Mouse (Mus musculus) MEL (cell line): ENCODE measurements around the gene Cul9. TPM values are rescaled to one million over a fixed set of nuclear protein-coding genes. Genes with fewer than 3 reads are reported as not detected.

Source experiments
- DNase-seq: peaks from one replicate; pipeline ENCODE4 v3.0.0; 2011; ENCODE audit warnings: low read depth, low spot score
- H3K27ac ChIP-seq: 2 replicates; pipeline ENCODE4 v1.5.1; 2012; ENCODE audit warnings: low read depth, mild to moderate bottlenecking, control low read depth, low read length, moderate library complexity; ENCODE audit not compliant: control insufficient read depth
- H3K27me3 ChIP-seq, 2 experiments: fragments of 150-350 bp in 1 of 2; sonication (generic) in 1 of 2; 2 replicates each; pipeline ENCODE4 v1.6.1; 2012; ENCODE audit warnings: low read length in 2 of 2, mild to moderate bottlenecking in 2 of 2, improper control_type of control experiment in 1 of 2, moderate library complexity in 1 of 2; ENCODE audit not compliant: insufficient read depth in 2 of 2, control insufficient read depth in 1 of 2
- H3K36me3 ChIP-seq, 2 experiments: 2 replicates each; pipeline ENCODE4 v1.6.1; 2012 to 2014; ENCODE audit warnings: low read length in 2 of 2, improper control_type of control experiment in 1 of 2, inconsistent platforms in 1 of 2, mild to moderate bottlenecking in 1 of 2; ENCODE audit not compliant: insufficient read depth in 2 of 2, control insufficient read depth in 1 of 2
- H3K4me1 ChIP-seq, 2 experiments: fragments of 150-350 bp in 1 of 2; sonication (generic) in 1 of 2; 2 replicates each; pipeline ENCODE4 v1.6.1; 2012; ENCODE audit warnings: low read length in 2 of 2, improper control_type of control experiment in 1 of 2, mild to moderate bottlenecking in 1 of 2; ENCODE audit not compliant: insufficient read depth in 2 of 2, control insufficient read depth in 1 of 2
- H3K4me3 ChIP-seq, 2 experiments: fragments of 150-350 bp in 1 of 2; sonication (generic) in 1 of 2; 2 replicates each; pipeline ENCODE4 v1.5.1; 2012; ENCODE audit warnings: low read depth in 2 of 2, low read length in 2 of 2, mild to moderate bottlenecking in 2 of 2, moderate library complexity in 2 of 2, control low read depth in 1 of 2, improper control_type of control experiment in 1 of 2; ENCODE audit not compliant: control insufficient read depth in 1 of 2, insufficient read depth in 1 of 2
- H3K79me2 ChIP-seq: 2 replicates; pipeline ENCODE4 v1.6.1; 2012; ENCODE audit warnings: mild to moderate bottlenecking, low read length, moderate library complexity; ENCODE audit not compliant: control insufficient read depth, poor library complexity, insufficient read depth
- H3K9ac ChIP-seq: 2 replicates; pipeline ENCODE4 v1.6.1; 2012; ENCODE audit warnings: low read depth, mild to moderate bottlenecking, control low read depth, low read length, moderate library complexity; ENCODE audit not compliant: control insufficient read depth, poor library complexity, severe bottlenecking
- H3K9me3 ChIP-seq: fragments of 150-350 bp; sonication (generic); replicated peaks from 2 replicates; pipeline ENCODE4 v1.6.1; 2012; ENCODE audit warnings: mild to moderate bottlenecking, low read length, improper control_type of control experiment, moderate library complexity; ENCODE audit not compliant: insufficient read depth
- BHLHE40 ChIP-seq: IDR thresholded peaks from 2 replicates; pipeline ENCODE4 v1.6.1; 2012; ENCODE audit warnings: low read depth, mild to moderate bottlenecking, inconsistent platforms, low read length, improper control_type of control experiment, borderline replicate concordance
- CHD2 ChIP-seq: IDR thresholded peaks from 2 replicates; pipeline ENCODE4 v1.6.1; 2011; ENCODE audit warnings: low read length, improper control_type of control experiment
- CTCF ChIP-seq, 3 experiments: IDR thresholded peaks in 2 of 3; conservative IDR thresholded peaks in 1 of 3; 2 replicates each; pipeline ENCODE4 v1.5.1; 2011 to 2012; ENCODE audit warnings: low read length in 3 of 3, low read depth in 2 of 3, mild to moderate bottlenecking in 2 of 3, improper control_type of control experiment in 1 of 3, inconsistent platforms in 1 of 3, mixed read lengths in 1 of 3, moderate library complexity in 1 of 3; ENCODE audit not compliant: control insufficient read depth in 1 of 3, insufficient read depth in 1 of 3, poor library complexity in 1 of 3, severe bottlenecking in 1 of 3
- E2F4 ChIP-seq: IDR thresholded peaks from 2 replicates; pipeline ENCODE4 v1.6.1; 2011; ENCODE audit warnings: low read depth, low read length, improper control_type of control experiment, borderline replicate concordance
- ELF1 ChIP-seq: IDR thresholded peaks from 2 replicates; pipeline ENCODE4 v1.6.1; 2014; ENCODE audit warnings: low read depth, mild to moderate bottlenecking, inconsistent platforms, low read length, improper control_type of control experiment, moderate library complexity
- ETS1 ChIP-seq: IDR thresholded peaks from 2 replicates; pipeline ENCODE4 v1.6.1; 2012; ENCODE audit warnings: low read depth, mild to moderate bottlenecking, inconsistent platforms, low read length, improper control_type of control experiment, moderate library complexity
- GABPA ChIP-seq: IDR thresholded peaks from 2 replicates; pipeline ENCODE4 v1.6.1; 2012; ENCODE audit warnings: low read depth, mild to moderate bottlenecking, inconsistent platforms, low read length, improper control_type of control experiment, moderate library complexity
- GATA1 ChIP-seq: IDR thresholded peaks from 2 replicates; pipeline ENCODE4 v1.6.1; 2011; ENCODE audit warnings: low read depth, low read length, improper control_type of control experiment
- MEF2A ChIP-seq: IDR thresholded peaks from 2 replicates; pipeline ENCODE4 v1.6.1; 2014; ENCODE audit warnings: low read depth, mild to moderate bottlenecking, inconsistent platforms, low read length, improper control_type of control experiment; ENCODE audit not compliant: poor library complexity, insufficient replicate concordance, severe bottlenecking; ENCODE audit errors: extremely low read depth
- MXI1 ChIP-seq: IDR thresholded peaks from 2 replicates; pipeline ENCODE4 v1.6.1; 2011; ENCODE audit warnings: mild to moderate bottlenecking, low read depth, low read length, improper control_type of control experiment
- MYB ChIP-seq: IDR thresholded peaks from 2 replicates; pipeline ENCODE4 v1.6.1; 2011; ENCODE audit warnings: mild to moderate bottlenecking, low read depth, low read length, improper control_type of control experiment
- MYC ChIP-seq: IDR thresholded peaks from 2 replicates; pipeline ENCODE4 v1.6.1; 2011; ENCODE audit warnings: low read depth, mild to moderate bottlenecking, low read length, improper control_type of control experiment, moderate library complexity
- NELFE ChIP-seq: IDR thresholded peaks from 2 replicates; pipeline ENCODE4 v1.6.1; 2011; ENCODE audit warnings: low read depth, low read length, improper control_type of control experiment
- POLR2A ChIP-seq, 2 experiments: IDR thresholded peaks; 2 replicates each; pipeline ENCODE4 v1.6.1; 2011 to 2012; ENCODE audit warnings: low read length in 2 of 2, mild to moderate bottlenecking in 2 of 2, control low read depth in 1 of 2, improper control_type of control experiment in 1 of 2, low read depth in 1 of 2, moderate library complexity in 1 of 2; ENCODE audit not compliant: control insufficient read depth in 1 of 2, insufficient read depth in 1 of 2, poor library complexity in 1 of 2
- POLR2AphosphoS2 ChIP-seq: IDR thresholded peaks from 2 replicates; pipeline ENCODE4 v1.6.1; 2011; ENCODE audit warnings: low read length, improper control_type of control experiment
- POLR2AphosphoS5 ChIP-seq: IDR thresholded peaks from 2 replicates; pipeline ENCODE4 v1.6.1; 2012; ENCODE audit warnings: low read depth, borderline replicate concordance, mild to moderate bottlenecking, inconsistent platforms, low read length, moderate library complexity, mixed read lengths
- RAD21 ChIP-seq: IDR thresholded peaks from 2 replicates; pipeline ENCODE4 v1.6.1; 2011; ENCODE audit warnings: mild to moderate bottlenecking, low read depth, low read length, improper control_type of control experiment
- SMC3 ChIP-seq: IDR thresholded peaks from 2 replicates; pipeline ENCODE4 v1.6.1; 2011; ENCODE audit warnings: low read depth, low read length, improper control_type of control experiment
- TAL1 ChIP-seq: IDR thresholded peaks from 2 replicates; pipeline ENCODE4 v1.6.1; 2012; ENCODE audit warnings: mild to moderate bottlenecking, inconsistent platforms, low read length, moderate library complexity, mixed read lengths
- TBP ChIP-seq: IDR thresholded peaks from 2 replicates; pipeline ENCODE4 v1.8.0; 2011; ENCODE audit warnings: low read depth, low read length, improper control_type of control experiment
- UBTF ChIP-seq: IDR thresholded peaks from 2 replicates; pipeline ENCODE4 v1.6.1; 2012; ENCODE audit warnings: low read depth, mild to moderate bottlenecking, inconsistent platforms, low read length, improper control_type of control experiment, moderate library complexity, borderline replicate concordance; ENCODE audit not compliant: insufficient read depth
- USF2 ChIP-seq, 2 experiments: IDR thresholded peaks; 2 replicates each; pipeline ENCODE4 v1.6.1; 2011 to 2012; ENCODE audit warnings: improper control_type of control experiment in 2 of 2, low read length in 2 of 2, borderline replicate concordance in 1 of 2, inconsistent platforms in 1 of 2, low read depth in 1 of 2, mild to moderate bottlenecking in 1 of 2; ENCODE audit not compliant: insufficient read depth in 1 of 2
- ZC3H11A ChIP-seq: IDR thresholded peaks from 2 replicates; pipeline ENCODE4 v1.6.1; 2012; ENCODE audit warnings: low read depth, mild to moderate bottlenecking, inconsistent platforms, low read length, improper control_type of control experiment
- ZKSCAN1 ChIP-seq: IDR thresholded peaks from 2 replicates; pipeline ENCODE4 v1.6.1; 2012; ENCODE audit warnings: low read depth, mild to moderate bottlenecking, inconsistent platforms, low read length, improper control_type of control experiment, moderate library complexity
- polyA plus RNA-seq, 2 experiments: library from polyadenylated mRNA; stranded (reverse) in 1 of 2; unstranded in 1 of 2; fragments of >175 nt in 1 of 2; fragments of >200 nt in 1 of 2; gene quantifications; 2 replicates each; pipeline versions ENCODE4 v1.2.1 to v1.2.4; 2012; ENCODE audit warnings: low replicate concordance in 2 of 2, low read depth in 1 of 2; ENCODE audit not compliant: insufficient read length in 2 of 2, insufficient read depth in 1 of 2, missing spikeins in 1 of 2
- total RNA-seq: library from RNA; depleted of rRNA; stranded (reverse); fragments of 300-350 nt; gene quantifications from 2 replicates; pipeline ENCODE4 v1.2.3, GENCODE M21; 2012

Gene Cul9
- total and polyA plus RNA-seq, 3 experiments = 3.6 to 10.7 TPM; not detected in 1

GRCm38 (mm10) chr17:46543661-46544060, 2.5 kb downstream of the Cul9 start:
- no peak for DNase-seq
- H3K36me3 ChIP-seq = peaks cover 0 to 9% of the 10 kb centered on the region in 2 experiments; a peak in 3 of 4 replicates
- H3K27me3 ChIP-seq = no peaks in the 10 kb centered on the region
- no peak overlapping the region for H3K9ac ChIP-seq
- TF ChIP-seq UBTF (no peak), POLR2AphosphoS2 (no peak), ZC3H11A (no peak), MYB (no peak), GABPA (no peak)
- no peaks in the 10 kb centered on the region for H3K79me2 ChIP-seq
- H3K27ac ChIP-seq = no peak overlapping the region
- H3K4me3 ChIP-seq = no peak overlapping the region
- H3K4me1 ChIP-seq = peaks cover 0 to 9% of the 10 kb centered on the region in 2 experiments; a peak in 3 of 4 replicates
- H3K9me3 ChIP-seq = no peaks in the 10 kb centered on the region

GRCm38 (mm10) chr17:46525579-46526307, 20.4 kb downstream of the Cul9 start:
- DNase-seq = peak; percentile 75
- TF ChIP-seq CTCF (IDR thresholded peaks at IDR 0.05 in 2 of 3, conservative IDR thresholded peaks at IDR 0.05 in 1 of 3; ENCODE audit: control insufficient read depth in 1 of 3, insufficient read depth in 1 of 3, low read depth in 2 of 3, low read length in 3 of 3, poor library complexity in 1 of 3, severe bottlenecking in 1 of 3) (peak; percentile 93 to 99 (median 94)), SMC3 (peak; percentile 95), ZC3H11A (peak; percentile 63), RAD21 (peak; percentile 67), ETS1 (no peak)
- H3K9ac ChIP-seq = no peak overlapping the region
- H3K27ac ChIP-seq = no peak overlapping the region
- H3K79me2 ChIP-seq = no peaks in the 10 kb centered on the region
- H3K4me1 ChIP-seq = peaks cover 0 to 3% of the 10 kb centered on the region in 2 experiments; a peak in 1 of 4 replicates
- H3K36me3 ChIP-seq = no peaks in the 10 kb centered on the region
- no peak overlapping the region for H3K4me3 ChIP-seq
- H3K9me3 ChIP-seq = no peaks in the 10 kb centered on the region
- no peaks in the 10 kb centered on the region for H3K27me3 ChIP-seq

- no peak for DNase-seq
- H3K9ac ChIP-seq = no peak overlapping the region
- H3K36me3 ChIP-seq = no peaks in the 10 kb centered on the region
- no peak overlapping the region for H3K27ac ChIP-seq
- H3K9me3 ChIP-seq = no peaks in the 10 kb centered on the region
- no peaks in the 10 kb centered on the region for H3K27me3 ChIP-seq
- no peaks in the 10 kb centered on the region for H3K79me2 ChIP-seq
- H3K4me1 ChIP-seq = peaks cover 0 to 3% of the 10 kb centered on the region in 2 experiments; a peak in 1 of 4 replicates
- TF ChIP-seq SMC3 (no peak), TBP (no peak), NELFE (no peak), POLR2AphosphoS5 (no peak), ZKSCAN1 (no peak), MXI1 (no peak), MEF2A (no peak), ELF1 (no peak), CHD2 (no peak), USF2 (IDR thresholded peaks at IDR 0.05; ENCODE audit: borderline replicate concordance in 1 of 2, insufficient read depth in 1 of 2, low read depth in 1 of 2, low read length in 2 of 2) (no peak), MYC (no peak), GATA1 (no peak), UBTF (no peak), TAL1 (no peak), BHLHE40 (no peak), POLR2A (IDR thresholded peaks at IDR 0.05; ENCODE audit: control insufficient read depth in 1 of 2, insufficient read depth in 1 of 2, low read depth in 1 of 2, low read length in 2 of 2, poor library complexity in 1 of 2) (no peak), E2F4 (no peak)
- no peak overlapping the region for H3K4me3 ChIP-seq
Observed at GRCm38 (mm10) chr17:46525065-46525464, 21.1 kb downstream of the Cul9 start.
